Mouse (Mus musculus): ENCODE results near the gene Gamt.

Gamt gene

GRCm38 (mm10) chr10:80285222-80286070, 24.6 kb upstream of the Gamt start:
- no peak for DNase-seq (ENCODE audit: low read depth, low spot score)

- DNase-seq (ENCODE audit: low read depth, low spot score), result no peak
Measured at GRCm38 (mm10) chr10:80282481-80283441, 21.9 kb upstream of the Gamt start.

GRCm38 (mm10) chr10:80281921-80282371, 21.1 kb upstream of the Gamt start:
- no peak for DNase-seq (ENCODE audit: low read depth, low spot score)

- no peak for DNase-seq (ENCODE audit: low read depth, low spot score)
Measured at GRCm38 (mm10) chr10:80281304-80281703, 20.5 kb upstream of the Gamt start.

- no peak for DNase-seq (ENCODE audit: low read depth, low spot score)
Measured at GRCm38 (mm10) chr10:80279273-80279672, 18.5 kb upstream of the Gamt start.

- no peak for DNase-seq (ENCODE audit: low read depth, low spot score)
Measured at GRCm38 (mm10) chr10:80278390-80278789, 17.6 kb upstream of the Gamt start.

GRCm38 (mm10) chr10:80276238-80276637, 15.4 kb upstream of the Gamt start:
- no peak for DNase-seq (ENCODE audit: low read depth, low spot score)

- DNase-seq (ENCODE audit: low read depth, low spot score), result no peak
Measured at GRCm38 (mm10) chr10:80273847-80274246, 13.0 kb upstream of the Gamt start.

GRCm38 (mm10) chr10:80271870-80272585, 11.2 kb upstream of the Gamt start:
- no peak for DNase-seq (ENCODE audit: low read depth, low spot score)

- no peak for DNase-seq (ENCODE audit: low read depth, low spot score)
Measured at GRCm38 (mm10) chr10:80271186-80271843, 10.5 kb upstream of the Gamt start.

- DNase-seq (ENCODE audit: low read depth, low spot score), result no peak
Measured at GRCm38 (mm10) chr10:80270734-80271181, 9.9 kb upstream of the Gamt start.

GRCm38 (mm10) chr10:80270099-80270498, 9.3 kb upstream of the Gamt start:
- DNase-seq (ENCODE audit: low read depth, low spot score), result no peak

- DNase-seq (ENCODE audit: low read depth, low spot score), result no peak
Measured at GRCm38 (mm10) chr10:80265149-80265486, 4.3 kb upstream of the Gamt start.

- peak; percentile 98 for DNase-seq (ENCODE audit: low read depth, low spot score)
Measured at GRCm38 (mm10) chr10:80264341-80265148, 3.7 kb upstream of the Gamt start.

GRCm38 (mm10) chr10:80262776-80263365, 2.1 kb upstream of the Gamt start:
- DNase-seq (ENCODE audit: low read depth, low spot score), result no peak

GRCm38 (mm10) chr10:80262169-80262568, 1.4 kb upstream of the Gamt start:
- no peak for DNase-seq (ENCODE audit: low read depth, low spot score)

GRCm38 (mm10) chr10:80261585-80261968, 765 bp upstream of the Gamt start:
- no peak for DNase-seq (ENCODE audit: low read depth, low spot score)

- DNase-seq (ENCODE audit: low read depth, low spot score), result no peak
Measured at GRCm38 (mm10) chr10:80259861-80260641, 761 bp downstream of the Gamt start.

GRCm38 (mm10) chr10:80259463-80259805, 1.4 kb downstream of the Gamt start:
- DNase-seq (ENCODE audit: low read depth, low spot score), result no peak

Data from retina, postnatal 7 days (tissue).